Mouse (Mus musculus) olfactory bulb, adult 2 months (tissue): ENCODE measurements around the gene Nlrc5. TPM values are rescaled to one million over a fixed set of nuclear protein-coding genes. Genes with fewer than 3 reads are reported as not detected.

Source experiments
- H3K27ac ChIP-seq: fragments of 200-500 bp; 2 replicates; pipeline ENCODE4 v1.5.1; 2012; ENCODE audit warnings: low read depth, low read length; ENCODE audit not compliant: insufficient read depth
- H3K4me1 ChIP-seq: fragments of 200-500 bp; 2 replicates; pipeline ENCODE4 v1.6.1; 2012; ENCODE audit warnings: low read length; ENCODE audit not compliant: control insufficient read depth, insufficient read depth
- H3K4me3 ChIP-seq: fragments of 200-500 bp; 2 replicates; pipeline ENCODE4 v1.5.1; 2012; ENCODE audit warnings: mild to moderate bottlenecking, low read depth, low read length, moderate library complexity; ENCODE audit not compliant: insufficient read depth
- CTCF ChIP-seq: fragments of 200-500 bp; IDR thresholded peaks from 2 replicates; pipeline ENCODE4 v1.5.1; 2012; ENCODE audit warnings: low read depth, mild to moderate bottlenecking, low read length, moderate library complexity; ENCODE audit not compliant: insufficient read depth
- POLR2A ChIP-seq: fragments of 200-500 bp; IDR thresholded peaks from 2 replicates; pipeline ENCODE4 v1.6.1; 2012; ENCODE audit warnings: mild to moderate bottlenecking, low read depth, low read length, moderate library complexity; ENCODE audit not compliant: insufficient read depth
- WGBS: fragments of 180-500 bp; shearing (Covaris S2); methylation state at CpG from one replicate; pipeline ENCODE4 v1.1.7; 2018; 5-methylcytosine and 5-hydroxymethylcytosine counted together
- polyA plus RNA-seq: library from polyadenylated mRNA; stranded (reverse); fragments of >200 nt; gene quantifications from 2 replicates; pipeline ENCODE4 v1.2.4, GENCODE M21; 2012; ENCODE audit warnings: low replicate concordance; ENCODE audit not compliant: missing spikeins, insufficient read depth, insufficient read length

Gene Nlrc5
- polyA plus RNA-seq, 1 experiment = not detected

GRCm38 (mm10) chr8:94543981-94544380, 109.8 kb downstream of the Nlrc5 start:
- WGBS = 79% methylated on average over 8 of the region's 8 CpGs
- no peak for TF ChIP-seq POLR2A
- TF ChIP-seq CTCF = no peak
- Histone ChIP-seq H3K27ac (no peak overlapping the region), H3K4me1 (peaks cover 22% of the 10 kb centered on the region), H3K4me3 (no peak overlapping the region)

GRCm38 (mm10) chr8:94549041-94549440, 114.9 kb downstream of the Nlrc5 start:
- Histone ChIP-seq H3K27ac (peak overlapping the region; percentile 31; the same call in 1 of the 2 replicates), H3K4me3 (no peak overlapping the region), H3K4me1 (peaks cover 39% of the 10 kb centered on the region)
- TF ChIP-seq CTCF (no peak), POLR2A (no peak)
- WGBS = 51% methylated on average over 5 of the region's 5 CpGs

GRCm38 (mm10) chr8:94549482-94549881, 115.3 kb downstream of the Nlrc5 start:
- peak overlapping the region; percentile 31; the same call in 1 of the 2 replicates for H3K27ac ChIP-seq
- no peak for TF ChIP-seq CTCF
- no peak for TF ChIP-seq POLR2A
- 46% methylated on average over 5 of the region's 5 CpGs for whole genome bisulfite sequencing

GRCm38 (mm10) chr8:94549998-94550397, 115.8 kb downstream of the Nlrc5 start:
- Histone ChIP-seq H3K4me3 (no peak overlapping the region), H3K4me1 (peaks cover 38% of the 10 kb centered on the region), H3K27ac (peak overlapping the region; percentile 31; the same call in 1 of the 2 replicates)
- no peak for TF ChIP-seq CTCF
- TF ChIP-seq POLR2A = no peak
- 74% methylated on average over 5 of the region's 5 CpGs for WGBS

More at GRCm38 (mm10) chr8:94549482-94549881, 115.3 kb downstream of the Nlrc5 start:
- Histone ChIP-seq H3K4me1 (peaks cover 38% of the 10 kb centered on the region), H3K4me3 (no peak overlapping the region)

- WGBS = 27% methylated on average over 17 of the region's 17 CpGs
- Histone ChIP-seq H3K4me3 (no peak overlapping the region), H3K27ac (peak overlapping the region; percentile 42), H3K4me1 (peaks cover 31% of the 10 kb centered on the region)
- TF ChIP-seq POLR2A = no peak
- no peak for TF ChIP-seq CTCF
Measured at GRCm38 (mm10) chr8:94551471-94552422, 117.6 kb downstream of the Nlrc5 start.

GRCm38 (mm10) chr8:94552696-94553095, 118.5 kb downstream of the Nlrc5 start:
- no peak overlapping the region for H3K4me3 ChIP-seq
- 90% methylated on average over 2 of the region's 2 CpGs for WGBS
- peaks cover 31% of the 10 kb centered on the region for H3K4me1 ChIP-seq
- TF ChIP-seq CTCF = no peak
- TF ChIP-seq POLR2A = no peak
- H3K27ac ChIP-seq = no peak overlapping the region

- WGBS = 45% methylated on average over 3 of the region's 3 CpGs
- TF ChIP-seq CTCF (no peak), POLR2A (no peak)
- Histone ChIP-seq H3K27ac (no peak overlapping the region), H3K4me1 (peaks cover 11% of the 10 kb centered on the region), H3K4me3 (no peak overlapping the region)
Measured at GRCm38 (mm10) chr8:94557281-94557680, 123.1 kb downstream of the Nlrc5 start.

GRCm38 (mm10) chr8:94561256-94561655, 127.1 kb downstream of the Nlrc5 start:
- 59% methylated on average over 5 of the region's 5 CpGs for WGBS
- H3K4me1 ChIP-seq = peaks cover 5% of the 10 kb centered on the region; the same call in 1 of the 2 replicates
- no peak for TF ChIP-seq CTCF
- no peak overlapping the region for H3K27ac ChIP-seq
- H3K4me3 ChIP-seq = no peak overlapping the region

GRCm38 (mm10) chr8:94564421-94564820, 130.3 kb downstream of the Nlrc5 start:
- peaks cover 18% of the 10 kb centered on the region for H3K4me1 ChIP-seq

More at GRCm38 (mm10) chr8:94564421-94564820, 130.3 kb downstream of the Nlrc5 start:
- Histone ChIP-seq H3K4me3 (no peak overlapping the region), H3K27ac (no peak overlapping the region)
- TF ChIP-seq CTCF (no peak), POLR2A (no peak)
